Mouse (Mus musculus) colon, adult 2 months (tissue): ENCODE measurements around the gene Mertk. TPM values are rescaled to one million over a fixed set of nuclear protein-coding genes. Genes with fewer than 3 reads are reported as not detected.

Source experiments
- polyA plus RNA-seq: library from polyadenylated mRNA; depleted of rRNA; stranded (reverse); fragments of >200 nt; gene quantifications from 2 replicates; pipeline ENCODE4 v1.2.3, GENCODE M21; 2012; rRNA removed

The Mertk gene
- polyA plus RNA-seq = 5.0 and 6.2 TPM in 2 replicates

DNA sequence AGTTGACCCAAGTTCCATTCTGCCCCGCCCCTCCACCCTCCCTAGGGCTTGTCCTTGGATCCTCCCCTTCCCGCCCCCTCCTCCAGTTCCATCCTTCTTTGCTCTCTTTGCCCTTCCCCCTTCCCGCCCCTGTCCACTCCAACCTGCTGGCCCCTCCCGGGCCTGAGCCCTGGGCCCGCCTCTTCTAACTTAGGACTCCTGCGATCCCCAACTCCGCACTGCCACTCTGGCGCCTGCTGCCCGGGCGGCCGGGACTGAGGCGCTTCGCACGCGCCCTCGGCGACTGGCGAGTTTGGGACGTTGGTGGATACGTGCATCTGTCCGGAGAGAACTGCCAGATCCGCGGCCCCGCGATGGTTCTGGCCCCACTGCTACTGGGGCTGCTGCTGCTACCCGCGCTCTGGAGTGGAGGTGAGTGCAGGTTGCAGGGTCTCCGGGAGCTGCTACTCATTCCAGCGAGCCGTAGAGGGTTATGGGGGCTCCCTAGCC, at the start of gene Mertk:
Gene Mertk, plus strand, starts transcription at position 264 of the 489 bp plus-strand sequence.

DNA sequence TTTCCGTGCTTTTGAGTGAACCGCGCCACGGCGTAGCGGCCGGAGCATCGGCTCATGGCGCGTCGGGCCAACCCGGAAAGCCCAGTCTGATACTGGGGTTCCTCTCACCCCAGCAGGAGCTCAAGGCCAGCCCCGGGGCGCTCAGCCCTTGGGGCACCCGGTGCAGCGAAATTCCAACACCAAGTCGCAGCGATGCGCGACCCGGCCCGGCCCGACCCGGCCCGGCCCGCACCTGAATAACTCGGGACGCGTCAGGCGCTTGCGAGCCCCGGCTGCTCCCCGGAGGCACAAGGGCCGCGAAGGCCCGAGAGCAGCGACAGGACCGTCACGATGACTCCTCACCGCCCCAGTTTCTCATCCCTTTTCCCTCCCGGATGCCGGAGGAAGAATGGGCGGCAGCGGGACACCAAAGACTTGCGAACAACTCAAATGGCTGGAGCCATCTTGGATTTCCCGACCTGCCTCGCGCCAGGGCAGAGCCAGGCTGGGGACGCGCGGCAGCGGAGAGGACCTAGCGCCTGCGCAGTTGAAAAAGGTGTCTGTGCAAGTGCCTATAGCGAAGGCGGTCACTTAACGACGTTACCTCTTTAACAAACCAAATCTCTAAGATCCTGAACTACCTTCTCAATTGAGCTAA, 11.7 kb upstream of the Mertk start, which contains the start of gene Anapc1:
Gene Anapc1, minus strand, starts transcription at position 471 of the 637 bp plus-strand sequence.

DNA sequence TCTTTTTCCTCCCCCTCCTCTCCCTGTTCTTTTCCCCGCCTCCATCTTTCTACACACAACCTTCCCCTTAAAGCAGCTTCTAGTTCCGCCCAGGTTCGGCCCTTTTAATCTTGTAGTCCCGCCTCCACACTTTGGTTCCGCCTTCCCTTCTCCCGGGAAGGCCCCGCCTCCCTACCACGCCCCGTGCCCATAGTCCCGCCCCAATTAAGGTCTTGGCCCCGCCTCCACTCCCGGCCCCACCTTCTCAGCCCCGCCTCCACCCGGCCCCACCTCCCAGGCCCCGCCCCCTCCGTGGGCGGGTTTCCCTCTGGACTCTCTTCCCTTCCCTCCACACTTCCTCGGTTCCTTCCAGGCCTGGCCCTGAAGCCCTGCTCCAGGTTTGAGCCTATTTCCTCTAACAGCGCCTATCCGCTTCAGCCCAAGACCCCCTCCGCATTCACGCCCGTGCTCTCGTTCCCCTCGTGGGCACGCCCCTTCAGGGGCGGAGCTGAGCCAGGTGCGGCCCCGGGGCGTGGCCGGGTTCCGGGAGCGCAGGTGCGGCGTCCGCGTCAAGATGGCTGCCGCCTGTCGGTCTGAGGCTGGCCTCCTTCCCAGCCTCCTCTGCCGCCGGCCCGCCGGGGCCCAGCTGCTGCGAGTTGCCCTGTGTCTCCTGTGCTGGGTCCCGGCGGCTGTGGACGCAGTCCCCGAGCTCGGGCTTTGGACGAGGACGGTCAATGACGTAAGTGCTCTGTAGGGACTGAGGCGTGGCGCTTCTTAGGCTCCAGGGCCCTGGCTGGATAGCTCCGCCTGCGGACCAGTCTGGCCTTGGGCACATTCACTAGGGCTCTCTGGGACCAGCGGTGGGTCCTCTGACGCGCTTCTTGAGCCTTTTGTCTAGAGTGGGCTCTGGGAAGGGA, 119.3 kb downstream of the Mertk start, which contains the start of gene Tmem87b:
Gene Tmem87b, plus strand, starts transcription at position 333 of the 896 bp plus-strand sequence.

Other genes starting within 250 kb of the Mertk start
- not detected in 2 replicates for gene Spdye4c, start 107.7 kb upstream of the Mertk start, polyA plus RNA-seq
- gene Anapc1, start 11.6 kb upstream of the Mertk start, polyA plus RNA-seq = 28.7 and 33.2 TPM in 2 replicates
- 15.0 and 15.2 TPM in 2 replicates for gene Tmem87b, start 119.2 kb downstream of the Mertk start, polyA plus RNA-seq
- 3.9 and 4.8 TPM in 2 replicates for gene Fbln7, start 164.0 kb downstream of the Mertk start, polyA plus RNA-seq
- 0.86 and 0.90 TPM in 2 replicates for gene Zc3h8, start 245.1 kb downstream of the Mertk start, polyA plus RNA-seq